Mouse (Mus musculus) intestine, postnatal 0 days (tissue): Measurements from ENCODE around the gene 1700029P11Rik. TPM values are rescaled to one million over a fixed set of nuclear protein-coding genes. Genes with fewer than 3 reads are reported as not detected.

Experiments
- ATAC-seq: fragments of 200-750 bp; cut with Nextera tagmentation; 2 replicates; pipeline ENCODE4 v1.8.0; 2017; ENCODE audit warnings: mild to moderate bottlenecking, moderate TSS enrichment, moderate library complexity
- H3K27ac ChIP-seq: fragments of 300-500 bp; sonication (generic); 2 replicates; pipeline ENCODE4 v1.5.1; 2014; ENCODE audit warnings: mild to moderate bottlenecking, low read depth, low read length, moderate library complexity
- H3K27me3 ChIP-seq: fragments of 300-500 bp; sonication (generic); replicated peaks from 2 replicates; pipeline ENCODE4 v1.6.1; 2014; ENCODE audit warnings: low read length, mixed read lengths; ENCODE audit not compliant: control insufficient read depth, insufficient read depth
- H3K36me3 ChIP-seq: fragments of 300-500 bp; sonication (generic); 2 replicates; pipeline ENCODE4 v1.6.1; 2014; ENCODE audit warnings: mild to moderate bottlenecking, moderate library complexity; ENCODE audit not compliant: control insufficient read depth, insufficient read depth
- H3K4me1 ChIP-seq: fragments of 300-500 bp; sonication (generic); replicated peaks from 2 replicates; pipeline ENCODE4 v1.6.1; 2014; ENCODE audit warnings: antibody characterized with exemption, low read length, mixed read lengths; ENCODE audit not compliant: control insufficient read depth, insufficient read depth
- H3K4me2 ChIP-seq: fragments of 300-500 bp; sonication (generic); replicated peaks from 2 replicates; pipeline ENCODE4 v1.6.1; 2014; ENCODE audit warnings: low read depth, mild to moderate bottlenecking, moderate library complexity
- H3K4me3 ChIP-seq: fragments of 300-500 bp; sonication (generic); 2 replicates; pipeline ENCODE4 v1.5.1; 2014; ENCODE audit warnings: low read depth, low read length
- H3K9ac ChIP-seq: fragments of 300-500 bp; sonication (generic); 2 replicates; pipeline ENCODE4 v1.6.1; 2014; ENCODE audit warnings: mild to moderate bottlenecking, low read depth, low read length
- H3K9me3 ChIP-seq: fragments of 300-500 bp; sonication (generic); 2 replicates; pipeline ENCODE4 v1.6.1; 2016; ENCODE audit warnings: mixed run types; ENCODE audit not compliant: control insufficient read depth
- CTCF ChIP-seq: sonication (generic); IDR thresholded peaks from 2 replicates; pipeline ENCODE4 v1.5.1; 2016; ENCODE audit warnings: low read depth, mild to moderate bottlenecking, control low read depth, antibody characterized with exemption, moderate library complexity
- WGBS: fragments of 180-500 bp; shearing (Covaris S2); extraction: QIAGEN DNeasy Blood & Tissue Kit; methylation state at CpG from one replicate; pipeline ENCODE4 v1.1.7; 2014; 5-methylcytosine and 5-hydroxymethylcytosine counted together
- polyA plus RNA-seq: library from polyadenylated mRNA; unstranded; fragments of >200 nt; fragmentation: Nextera tagmentation; extraction: Ambion mirVana; gene quantifications from 2 replicates; pipeline ENCODE4 v1.2.1, GENCODE M21; 2015

1700029P11Rik gene
- polyA plus RNA-seq, 1 experiment from 2014 or later, result not detected

- no peak overlapping the region for H3K9ac ChIP-seq
- H3K4me1 ChIP-seq, result no peaks in the 10 kb centered on the region
- no peaks in the 10 kb centered on the region for H3K27me3 ChIP-seq
- no peak for TF ChIP-seq CTCF
- H3K27ac ChIP-seq, result no peak overlapping the region
- H3K4me2 ChIP-seq, result no peak overlapping the region
- WGBS, result 96% methylated on average over 9 of the region's 9 CpGs
- ATAC-seq, result no peak
- H3K4me3 ChIP-seq, result no peak overlapping the region
- peaks cover 12% of the 10 kb centered on the region; the same call in 1 of the 2 replicates for H3K36me3 ChIP-seq
- H3K9me3 ChIP-seq, result no peaks in the 10 kb centered on the region
Measured at GRCm38 (mm10) chr15:81954151-81954583, 26.2 kb upstream of the 1700029P11Rik start.

GRCm38 (mm10) chr15:81954716-81955115, 25.6 kb upstream of the 1700029P11Rik start:
- ATAC-seq, result no peak
- peaks cover 12% of the 10 kb centered on the region; the same call in 1 of the 2 replicates for H3K36me3 ChIP-seq
- no peaks in the 10 kb centered on the region for H3K4me1 ChIP-seq
- 95% methylated on average over 6 of the region's 6 CpGs for WGBS
- no peak overlapping the region for H3K4me3 ChIP-seq
- H3K4me2 ChIP-seq, result no peak overlapping the region
- H3K27ac ChIP-seq, result no peak overlapping the region
- no peak for TF ChIP-seq CTCF
- no peaks in the 10 kb centered on the region for H3K9me3 ChIP-seq
- H3K9ac ChIP-seq, result no peak overlapping the region
- no peaks in the 10 kb centered on the region for H3K27me3 ChIP-seq

GRCm38 (mm10) chr15:81955414-81955813, 24.9 kb upstream of the 1700029P11Rik start:
- WGBS, result 96% methylated on average over 15 of the region's 15 CpGs
- Histone ChIP-seq H3K27ac (no peak overlapping the region), H3K9ac (no peak overlapping the region), H3K36me3 (peaks cover 12% of the 10 kb centered on the region; the same call in 1 of the 2 replicates), H3K4me1 (no peaks in the 10 kb centered on the region), H3K9me3 (no peaks in the 10 kb centered on the region), H3K27me3 (no peaks in the 10 kb centered on the region), H3K4me3 (no peak overlapping the region), H3K4me2 (no peak overlapping the region)
- no peak for ATAC-seq
- TF ChIP-seq CTCF, result no peak

- peaks cover 7% of the 10 kb centered on the region; the same call in 1 of the 2 replicates for H3K36me3 ChIP-seq
- H3K4me2 ChIP-seq, result no peak overlapping the region
- no peak overlapping the region for H3K9ac ChIP-seq
- 60% methylated on average over 8 of the region's 8 CpGs for WGBS
- no peaks in the 10 kb centered on the region for H3K9me3 ChIP-seq
- TF ChIP-seq CTCF, result peak; percentile 92
- no peak for ATAC-seq
- H3K4me3 ChIP-seq, result no peak overlapping the region
- H3K27ac ChIP-seq, result no peak overlapping the region
- H3K27me3 ChIP-seq, result no peaks in the 10 kb centered on the region
- no peaks in the 10 kb centered on the region for H3K4me1 ChIP-seq
Measured at GRCm38 (mm10) chr15:81956457-81956856, 23.9 kb upstream of the 1700029P11Rik start.

- Histone ChIP-seq H3K4me1 (no peaks in the 10 kb centered on the region), H3K9ac (no peak overlapping the region), H3K27ac (no peak overlapping the region), H3K4me3 (no peak overlapping the region), H3K36me3 (peaks cover 5% of the 10 kb centered on the region; the same call in 1 of the 2 replicates), H3K9me3 (no peaks in the 10 kb centered on the region), H3K27me3 (no peaks in the 10 kb centered on the region), H3K4me2 (no peak overlapping the region)
- no peak for ATAC-seq
- WGBS, result 86% methylated on average over 11 of the region's 11 CpGs
- TF ChIP-seq CTCF, result no peak
Measured at GRCm38 (mm10) chr15:81957598-81957997, 22.7 kb upstream of the 1700029P11Rik start.

- no peak overlapping the region for H3K27ac ChIP-seq
- H3K36me3 ChIP-seq, result peaks cover 5% of the 10 kb centered on the region; the same call in 1 of the 2 replicates
- H3K4me2 ChIP-seq, result no peak overlapping the region
- H3K27me3 ChIP-seq, result no peaks in the 10 kb centered on the region
- no peaks in the 10 kb centered on the region for H3K4me1 ChIP-seq
- 93% methylated on average over 3 of the region's 3 CpGs for WGBS
- H3K4me3 ChIP-seq, result no peak overlapping the region
- TF ChIP-seq CTCF, result no peak
- H3K9me3 ChIP-seq, result no peaks in the 10 kb centered on the region
- no peak for ATAC-seq
- H3K9ac ChIP-seq, result no peak overlapping the region
Measured at GRCm38 (mm10) chr15:81958906-81959305, 21.4 kb upstream of the 1700029P11Rik start.
